Mouse (Mus musculus) forebrain, postnatal 0 days (tissue): ENCODE data around the gene Mfap2. TPM values are rescaled to one million over a fixed set of nuclear protein-coding genes. Genes with fewer than 3 reads are reported as not detected.
A peak's percentile ranks its signal among the peaks of the same experiment; 100 is the strongest.

Source experiments
- ATAC-seq: fragments of 200-750 bp; cut with Nextera tagmentation; 2 replicates; pipeline ENCODE4 v1.8.0; 2017; ENCODE audit warnings: mild to moderate bottlenecking, moderate library complexity
- DNase-seq: peaks from one replicate; pipeline ENCODE4 v3.0.0-alpha.2; 2015
- H3K27ac ChIP-seq: fragments of 300-500 bp; sonication (generic); 2 replicates; pipeline ENCODE4 v1.5.1; 2014; ENCODE audit warnings: low read depth, mild to moderate bottlenecking, antibody characterized with exemption, low read length, moderate library complexity, mixed read lengths
- H3K27me3 ChIP-seq: fragments of 300-500 bp; sonication (generic); 2 replicates; pipeline ENCODE4 v1.6.1; 2014; ENCODE audit warnings: mild to moderate bottlenecking, low read length, mixed read lengths; ENCODE audit not compliant: insufficient read depth
- H3K36me3 ChIP-seq: fragments of 300-500 bp; sonication (generic); 2 replicates; pipeline ENCODE4 v1.6.1; 2014; ENCODE audit warnings: mild to moderate bottlenecking, moderate library complexity; ENCODE audit not compliant: insufficient read depth
- H3K4me1 ChIP-seq: fragments of 300-500 bp; sonication (generic); 2 replicates; pipeline ENCODE4 v1.6.1; 2014; ENCODE audit warnings: antibody characterized with exemption; ENCODE audit not compliant: insufficient read depth
- H3K4me2 ChIP-seq: fragments of 300-500 bp; sonication (generic); 2 replicates; pipeline ENCODE4 v1.6.1; 2014; ENCODE audit warnings: low read depth, mild to moderate bottlenecking, moderate library complexity
- H3K4me3 ChIP-seq: fragments of 300-500 bp; sonication (generic); 2 replicates; pipeline ENCODE4 v1.5.1; 2014; ENCODE audit warnings: low read depth, low read length, mixed read lengths
- H3K9ac ChIP-seq: fragments of 300-500 bp; sonication (generic); 2 replicates; pipeline ENCODE4 v1.6.1; 2014; ENCODE audit warnings: mild to moderate bottlenecking
- H3K9me3 ChIP-seq: fragments of 300-500 bp; sonication (generic); 2 replicates; pipeline ENCODE4 v1.6.1; 2016; ENCODE audit warnings: low read length
- CTCF ChIP-seq: sonication (generic); IDR thresholded peaks from 2 replicates; pipeline ENCODE4 v1.5.1; 2016; ENCODE audit warnings: antibody characterized with exemption, control low read depth, low read depth
- WGBS: fragments of 180-500 bp; shearing (Covaris S2); extraction: QIAGEN DNeasy Blood & Tissue Kit; methylation state at CpG from one replicate; pipeline ENCODE4 v1.1.7; 2014; 5-methylcytosine and 5-hydroxymethylcytosine counted together
- polyA plus RNA-seq: library from polyadenylated mRNA; unstranded; fragments of >200 nt; fragmentation: Nextera tagmentation; extraction: Ambion mirVana; gene quantifications from 2 replicates; pipeline ENCODE4 v1.2.1, GENCODE M21; 2015
- total RNA-seq: library from RNA; depleted of rRNA; stranded (reverse); fragments of >200 nt; gene quantifications from 2 replicates; pipeline ENCODE4 v1.2.3, GENCODE M21; 2014

The Mfap2 gene
- total and polyA plus RNA-seq, 2 experiments from 2014 or later, result 25.1 to 124 TPM

DNA sequence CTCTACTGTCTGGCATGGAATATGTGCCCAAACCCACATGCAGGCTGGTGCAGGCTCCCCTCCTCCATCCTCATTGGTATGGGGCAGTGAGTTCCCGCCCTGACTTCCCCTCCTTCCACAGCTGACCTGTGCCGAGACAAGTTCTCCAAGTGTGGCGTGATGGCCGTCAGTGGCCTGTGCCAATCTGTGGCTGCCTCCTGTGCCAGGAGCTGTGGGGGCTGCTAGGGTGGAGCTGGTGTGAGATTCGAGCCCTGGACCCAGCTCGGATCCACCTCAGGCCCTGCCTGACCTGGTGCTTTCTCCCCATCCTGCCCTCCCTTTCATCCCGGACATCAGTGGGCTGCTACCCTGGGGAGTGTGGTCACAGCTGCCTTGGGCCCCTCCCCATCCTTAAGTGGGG lies 5.1 kb downstream of the Mfap2 start:
- peak overlapping the region; percentile 15; the same call in 1 of the 2 replicates for H3K27ac ChIP-seq
- 65% methylated on average over 7 of the region's 7 CpGs for WGBS
- ATAC-seq, result no peak
- no peaks in the 10 kb centered on the region for H3K27me3 ChIP-seq
- DNase-seq, result no peak
- no peak overlapping the region for H3K9ac ChIP-seq
- no peak for TF ChIP-seq CTCF
- H3K9me3 ChIP-seq, result no peaks in the 10 kb centered on the region
- peaks cover 39% of the 10 kb centered on the region for H3K36me3 ChIP-seq
- no peak overlapping the region for H3K4me2 ChIP-seq
- no peak overlapping the region for H3K4me3 ChIP-seq
- H3K4me1 ChIP-seq, result peaks cover 16% of the 10 kb centered on the region

DNA sequence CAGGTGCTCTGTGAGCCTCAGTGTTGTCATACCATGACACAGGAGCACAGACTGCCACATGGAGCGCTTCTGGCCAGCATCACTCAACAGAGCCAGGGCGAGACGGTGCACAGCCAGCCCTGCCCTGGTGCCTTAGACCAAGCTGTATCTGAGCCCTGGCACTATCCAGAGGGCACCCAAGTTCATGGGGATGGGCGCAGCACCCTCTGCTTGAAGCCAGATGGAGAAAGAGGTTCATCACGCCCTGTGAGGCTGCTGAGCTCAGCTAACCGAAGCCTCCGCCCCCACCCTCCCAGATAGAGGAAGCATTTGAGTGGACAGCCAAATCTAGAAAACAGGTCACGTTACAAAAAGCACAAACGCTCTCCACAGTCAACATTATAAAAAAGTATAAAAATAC lies 6.1 kb downstream of the Mfap2 start:
- Histone ChIP-seq H3K36me3 (peaks cover 39% of the 10 kb centered on the region), H3K4me2 (no peak overlapping the region), H3K27ac (peak overlapping the region; percentile 29; the same call in 1 of the 2 replicates), H3K9ac (no peak overlapping the region), H3K27me3 (no peaks in the 10 kb centered on the region), H3K4me3 (no peak overlapping the region), H3K9me3 (no peaks in the 10 kb centered on the region), H3K4me1 (peaks cover 15% of the 10 kb centered on the region)
- TF ChIP-seq CTCF, result no peak
- ATAC-seq (0 out of 2 replicates have a peak, but pooled peaks have one; percentile 0), DNase-seq (no peak)
- WGBS, result 79% methylated on average over 9 of the region's 9 CpGs

DNA sequence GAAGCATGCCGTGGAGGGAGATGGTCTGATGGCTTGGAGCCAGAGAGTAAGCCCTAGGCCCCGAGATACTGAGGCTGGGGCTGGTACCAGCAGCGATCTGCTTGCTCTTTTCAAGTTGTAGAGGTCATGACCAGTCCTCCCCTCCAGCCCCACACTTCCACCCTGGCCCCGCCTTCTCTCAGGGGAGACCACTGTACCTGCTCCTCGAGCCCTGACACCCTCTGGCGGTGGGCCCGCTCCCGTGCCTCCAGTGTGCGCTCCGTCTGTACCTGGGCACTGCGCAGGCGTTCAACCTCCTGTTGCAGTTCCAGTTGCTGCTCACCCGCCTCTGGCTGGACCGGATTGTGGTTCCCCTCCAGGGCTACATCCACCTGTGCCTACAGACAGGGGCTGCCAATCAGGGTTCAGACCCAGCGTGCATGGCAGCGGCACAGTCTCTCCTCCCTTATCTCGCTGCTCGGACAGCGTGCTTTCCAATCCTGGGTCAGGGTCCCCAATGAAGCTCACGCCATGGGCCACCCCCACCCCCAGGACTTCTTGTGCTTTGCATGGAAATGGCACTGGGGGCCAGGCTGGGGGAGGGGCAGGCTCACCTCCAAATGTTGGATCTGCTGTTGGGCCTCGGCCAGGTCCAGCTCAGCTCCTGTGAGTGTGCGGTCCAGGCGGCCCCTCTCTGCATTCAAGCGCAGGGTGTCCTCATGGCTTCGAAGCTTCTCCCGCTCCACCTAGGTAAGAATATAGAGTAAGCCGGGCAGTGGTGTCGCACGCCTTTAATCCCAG lies 7.6 kb downstream of the Mfap2 start:
- H3K27ac ChIP-seq, result no peak overlapping the region
- DNase-seq, result no peak
- 74% methylated on average over 29 of the region's 29 CpGs for WGBS

DNA sequence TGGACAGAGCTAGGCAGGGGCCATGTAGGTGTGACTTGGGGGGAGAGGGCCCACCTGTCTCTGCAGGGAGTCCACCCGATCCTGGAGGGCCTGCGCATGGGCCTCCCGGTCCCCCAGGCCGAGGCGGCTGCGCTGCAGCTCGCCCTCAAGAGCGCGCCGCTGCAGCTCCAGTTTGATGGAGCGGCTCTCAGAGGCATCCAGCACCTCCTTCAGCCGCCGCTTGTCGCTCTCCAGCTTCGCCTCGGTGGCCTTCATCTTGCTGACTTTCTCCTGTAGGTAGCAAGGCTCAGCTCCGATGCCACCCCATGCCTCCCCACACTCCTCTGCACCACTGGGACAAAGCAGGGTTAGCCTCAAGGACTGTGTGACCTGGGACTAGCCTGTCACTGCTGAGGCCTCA lies 10.0 kb downstream of the Mfap2 start:
- TF ChIP-seq CTCF, result no peak
- Histone ChIP-seq H3K36me3 (peaks cover 15% of the 10 kb centered on the region), H3K9me3 (no peaks in the 10 kb centered on the region), H3K27ac (peak overlapping the region; percentile 77; the same call in 1 of the 2 replicates), H3K27me3 (no peaks in the 10 kb centered on the region), H3K4me2 (no peak overlapping the region), H3K4me3 (no peak overlapping the region), H3K4me1 (peaks cover 9% of the 10 kb centered on the region; the same call in 1 of the 2 replicates), H3K9ac (no peak overlapping the region)
- WGBS, result 67% methylated on average over 17 of the region's 17 CpGs
- ATAC-seq (no peak), DNase-seq (no peak)

More for the DNA sequence above, 7.6 kb downstream of the Mfap2 start:
- Histone ChIP-seq H3K36me3 (peaks cover 38% of the 10 kb centered on the region), H3K9ac (no peak overlapping the region), H3K4me1 (peaks cover 10% of the 10 kb centered on the region; the same call in 1 of the 2 replicates), H3K4me3 (no peak overlapping the region), H3K9me3 (no peaks in the 10 kb centered on the region), H3K27me3 (no peaks in the 10 kb centered on the region), H3K4me2 (no peak overlapping the region)
- no peak for TF ChIP-seq CTCF
- ATAC-seq, result no peak

DNA sequence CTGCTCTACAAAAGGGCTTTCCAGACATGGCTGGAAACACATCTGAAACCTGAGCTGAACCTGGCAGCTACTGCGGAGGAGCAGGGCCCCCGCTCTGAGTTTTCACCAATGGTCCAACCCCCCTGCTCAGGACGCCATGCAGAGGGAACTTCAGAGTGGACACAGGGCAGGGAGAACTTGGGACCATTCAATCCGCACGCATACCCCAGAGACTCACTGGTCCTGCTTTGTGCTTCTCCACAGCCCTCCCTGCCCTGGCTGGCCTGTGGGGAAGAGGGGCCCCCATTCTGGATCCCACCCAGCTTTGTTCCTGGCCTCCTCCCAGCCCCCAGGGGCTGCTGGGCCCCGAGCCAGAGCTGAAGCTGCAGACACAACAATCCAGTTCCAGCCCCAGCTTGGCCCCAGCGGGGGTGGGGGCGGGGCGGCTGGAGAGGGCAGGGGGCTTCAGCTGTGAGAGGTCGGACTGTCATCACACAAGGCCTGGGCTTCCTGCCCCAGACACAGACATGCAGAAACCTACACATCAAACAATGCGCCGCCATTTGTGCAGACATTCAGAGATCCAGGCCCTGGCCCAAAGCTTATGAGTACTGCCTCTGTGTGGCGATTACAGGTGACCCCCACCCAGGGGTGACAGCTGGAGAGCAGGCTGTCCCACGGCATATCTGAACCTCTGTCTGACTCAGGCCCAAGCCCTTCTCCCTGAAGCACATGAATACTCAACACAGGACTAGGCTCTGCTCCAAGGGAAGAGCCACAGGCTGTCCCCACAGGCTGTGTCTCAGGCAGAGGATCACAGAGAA lies 10.8 kb downstream of the Mfap2 start:
- Histone ChIP-seq H3K4me2 (no peak overlapping the region), H3K27ac (peak overlapping the region; percentile 77), H3K36me3 (peaks cover 15% of the 10 kb centered on the region), H3K27me3 (no peaks in the 10 kb centered on the region), H3K9ac (peak overlapping the region; percentile 10; the same call in 1 of the 2 replicates), H3K4me3 (no peak overlapping the region), H3K4me1 (peaks cover 9% of the 10 kb centered on the region; the same call in 1 of the 2 replicates), H3K9me3 (no peaks in the 10 kb centered on the region)
- 12% methylated on average over 14 of the region's 14 CpGs for WGBS
- no peak for TF ChIP-seq CTCF
- DNase-seq (peak; percentile 80), ATAC-seq (peak; percentile 68)

DNA sequence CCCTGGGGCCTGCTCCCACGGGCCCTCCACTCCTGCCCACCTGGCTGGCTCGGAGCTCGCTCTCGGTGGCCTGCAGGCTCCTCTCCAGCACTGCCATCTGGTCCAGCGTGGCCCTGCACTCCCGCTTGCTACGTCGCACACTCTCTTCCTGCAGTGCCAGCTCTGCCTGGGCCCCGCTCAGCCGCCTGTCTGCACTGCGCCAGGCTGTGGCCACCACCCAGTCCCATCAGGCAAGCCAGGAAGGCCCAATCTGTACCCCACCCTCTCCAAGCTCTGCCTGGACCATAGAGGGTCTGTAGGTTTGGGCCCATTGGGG lies 11.4 kb downstream of the Mfap2 start:
- no peaks in the 10 kb centered on the region for H3K27me3 ChIP-seq
- DNase-seq (no peak), ATAC-seq (peak; percentile 29)
- peak overlapping the region; percentile 77 for H3K27ac ChIP-seq
- H3K4me1 ChIP-seq, result peaks cover 9% of the 10 kb centered on the region; the same call in 1 of the 2 replicates
- TF ChIP-seq CTCF, result no peak
- no peak overlapping the region for H3K4me2 ChIP-seq
- 18% methylated on average over 11 of the region's 11 CpGs for WGBS
- H3K4me3 ChIP-seq, result no peak overlapping the region
- H3K36me3 ChIP-seq, result peaks cover 11% of the 10 kb centered on the region; the same call in 1 of the 2 replicates
- peak overlapping the region; percentile 10; the same call in 1 of the 2 replicates for H3K9ac ChIP-seq
- H3K9me3 ChIP-seq, result no peaks in the 10 kb centered on the region

DNA sequence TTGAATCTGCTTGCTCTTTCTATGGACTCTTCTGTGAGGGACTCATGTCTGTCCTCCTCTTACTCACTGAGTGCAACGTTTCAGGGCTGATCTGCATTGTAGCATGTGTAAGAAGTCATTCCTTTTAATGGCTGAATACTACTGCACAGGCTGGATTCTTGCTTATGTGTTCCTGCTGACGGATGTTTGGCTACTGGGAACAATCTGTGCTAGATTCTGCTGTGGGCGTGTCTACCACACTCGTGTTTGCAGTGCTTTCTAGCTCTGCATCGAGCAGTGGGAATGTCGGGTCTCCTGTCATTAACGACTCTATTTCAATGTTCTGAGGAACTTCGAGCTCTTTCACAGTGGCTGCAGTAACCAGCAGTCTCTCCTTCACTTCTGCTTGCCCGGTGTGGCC lies 13.8 kb downstream of the Mfap2 start:
- Histone ChIP-seq H3K4me3 (no peak overlapping the region), H3K9ac (no peak overlapping the region), H3K4me2 (no peak overlapping the region), H3K27me3 (no peaks in the 10 kb centered on the region), H3K27ac (no peak overlapping the region), H3K4me1 (peaks cover 9% of the 10 kb centered on the region; the same call in 1 of the 2 replicates), H3K9me3 (no peaks in the 10 kb centered on the region), H3K36me3 (peaks cover 18% of the 10 kb centered on the region; the same call in 1 of the 2 replicates)
- TF ChIP-seq CTCF, result no peak
- DNase-seq (no peak), ATAC-seq (no peak)
- 65% methylated on average over 9 of the region's 9 CpGs for WGBS
